Mouse (Mus musculus) stomach, embryonic 16.5 days (tissue): ENCODE measurements around the gene Cox6a2. TPM values are rescaled to one million over a fixed set of nuclear protein-coding genes. Genes with fewer than 3 reads are reported as not detected.

Source experiments
- ATAC-seq: fragments of 200-750 bp; cut with Nextera tagmentation; 2 replicates; pipeline ENCODE4 v1.8.0; 2017; ENCODE audit warnings: moderate number of reproducible peaks, moderate TSS enrichment; ENCODE audit not compliant: insufficient read depth, low FRiP score
- H3K27ac ChIP-seq: fragments of 300-500 bp; sonication (generic); 2 replicates; pipeline ENCODE4 v1.5.1; 2014; ENCODE audit warnings: low read length
- H3K27me3 ChIP-seq: fragments of 300-500 bp; sonication (generic); 2 replicates; pipeline ENCODE4 v1.6.1; 2014; ENCODE audit warnings: low read length, control low read depth, mixed read lengths; ENCODE audit not compliant: control insufficient read depth, insufficient read depth
- H3K36me3 ChIP-seq: fragments of 300-500 bp; sonication (generic); 2 replicates; pipeline ENCODE4 v1.6.1; 2014; ENCODE audit warnings: low read length; ENCODE audit not compliant: control insufficient read depth, insufficient read depth
- H3K4me1 ChIP-seq: fragments of 300-500 bp; sonication (generic); 2 replicates; pipeline ENCODE4 v1.6.1; 2014; ENCODE audit warnings: low read length, control low read depth, mixed read lengths; ENCODE audit not compliant: control insufficient read depth, insufficient read depth
- H3K4me2 ChIP-seq: fragments of 300-500 bp; sonication (generic); 2 replicates; pipeline ENCODE4 v1.6.1; 2014; ENCODE audit warnings: low read depth, low read length, mixed read lengths
- H3K4me3 ChIP-seq: fragments of 300-500 bp; sonication (generic); replicated peaks from 2 replicates; pipeline ENCODE4 v1.5.1; 2014; ENCODE audit warnings: mild to moderate bottlenecking, low read length
- H3K9ac ChIP-seq: fragments of 300-500 bp; sonication (generic); 2 replicates; pipeline ENCODE4 v1.6.1; 2014; ENCODE audit warnings: low read length
- H3K9me3 ChIP-seq: fragments of 300-500 bp; sonication (generic); replicated peaks from 2 replicates; pipeline ENCODE4 v1.6.1; 2016; ENCODE audit warnings: low read length, control low read depth; ENCODE audit not compliant: control insufficient read depth
- WGBS: fragments of 180-500 bp; shearing (Covaris S2); extraction: QIAGEN DNeasy Blood & Tissue Kit; methylation state at CpG from one replicate; pipeline ENCODE4 v1.1.7; 2014; 5-methylcytosine and 5-hydroxymethylcytosine counted together
- polyA plus RNA-seq: library from polyadenylated mRNA; unstranded; fragments of >200 nt; fragmentation: Nextera tagmentation; extraction: Ambion mirVana; gene quantifications from 2 replicates; pipeline ENCODE4 v1.2.1, GENCODE M21; 2015

Cox6a2 gene
- polyA plus RNA-seq, 1 experiment from 2014 or later = 35.0 TPM

DNA sequence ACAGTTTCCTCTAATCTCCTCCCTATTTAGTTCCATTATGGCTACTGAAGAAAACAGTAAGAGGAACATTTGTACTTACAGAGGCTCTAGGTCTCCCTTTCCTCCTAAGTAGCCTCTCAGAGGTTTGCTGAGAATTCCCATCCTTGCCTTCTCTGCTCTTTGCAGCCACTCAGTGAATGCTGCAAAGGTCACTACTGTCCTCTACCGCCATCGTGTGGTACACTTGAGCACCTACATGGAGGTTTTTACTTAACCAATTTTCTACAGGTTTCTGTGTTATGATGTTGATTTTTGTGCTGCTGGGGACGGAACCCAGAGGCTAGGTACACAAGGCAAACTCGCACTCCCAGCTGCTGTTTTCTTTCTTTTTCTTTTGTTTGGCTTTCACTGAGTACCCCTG, 2.0 kb upstream of the Cox6a2 start:
- Histone ChIP-seq H3K9me3 (no peaks in the 10 kb centered on the region), H3K4me3 (no peak overlapping the region), H3K4me1 (no peaks in the 10 kb centered on the region), H3K9ac (no peak overlapping the region), H3K4me2 (no peak overlapping the region), H3K27ac (no peak overlapping the region), H3K27me3 (no peaks in the 10 kb centered on the region), H3K36me3 (no peaks in the 10 kb centered on the region)
- WGBS = 4% methylated on average over 4 of the region's 4 CpGs
- ATAC-seq = no peak

- H3K9ac ChIP-seq = no peak overlapping the region
- no peaks in the 10 kb centered on the region for H3K9me3 ChIP-seq
- H3K27me3 ChIP-seq = no peaks in the 10 kb centered on the region
- no peaks in the 10 kb centered on the region for H3K4me1 ChIP-seq
- H3K4me2 ChIP-seq = no peak overlapping the region
- no peak overlapping the region for H3K4me3 ChIP-seq
- WGBS = 76% methylated on average over 18 of the region's 18 CpGs
- no peak overlapping the region for H3K27ac ChIP-seq
- no peaks in the 10 kb centered on the region for H3K36me3 ChIP-seq
- no peak for ATAC-seq
These were observed 492 bp downstream of the Cox6a2 start for GRCm38 (mm10) chr7:128205695-128206094.

DNA sequence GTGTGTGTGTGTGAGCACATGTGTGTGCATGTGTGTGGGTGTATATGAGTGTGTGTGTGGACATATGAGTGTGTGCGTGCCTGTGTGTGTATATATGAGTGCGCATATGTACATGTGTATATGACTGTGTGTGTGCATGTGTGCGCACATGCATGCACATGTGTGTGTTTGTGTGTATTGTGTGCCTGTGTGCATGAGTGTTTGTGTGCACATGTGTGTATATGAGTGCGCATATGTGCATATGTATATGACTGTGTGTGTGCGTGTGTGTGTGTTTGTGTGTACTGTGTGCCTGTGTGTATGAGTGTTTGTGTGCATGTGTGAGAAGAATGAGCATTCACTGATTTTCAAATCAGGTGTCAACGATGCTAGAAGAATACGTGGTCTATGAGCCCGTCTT, 2.0 kb downstream of the Cox6a2 start:
- ATAC-seq = no peak
- Histone ChIP-seq H3K9me3 (no peaks in the 10 kb centered on the region), H3K27ac (no peak overlapping the region), H3K4me1 (no peaks in the 10 kb centered on the region), H3K9ac (no peak overlapping the region), H3K4me2 (no peak overlapping the region), H3K27me3 (no peaks in the 10 kb centered on the region), H3K4me3 (no peak overlapping the region), H3K36me3 (no peaks in the 10 kb centered on the region)
- 85% methylated on average over 8 of the region's 8 CpGs for WGBS

GRCm38 (mm10) chr7:128203071-128203470, 3.1 kb downstream of the Cox6a2 start:
- Histone ChIP-seq H3K36me3 (no peaks in the 10 kb centered on the region), H3K4me1 (no peaks in the 10 kb centered on the region), H3K9me3 (no peaks in the 10 kb centered on the region), H3K4me3 (no peak overlapping the region), H3K27ac (no peak overlapping the region), H3K4me2 (no peak overlapping the region), H3K27me3 (no peaks in the 10 kb centered on the region), H3K9ac (no peak overlapping the region)
- WGBS = 85% methylated on average over 9 of the region's 9 CpGs
- no peak for ATAC-seq

DNA sequence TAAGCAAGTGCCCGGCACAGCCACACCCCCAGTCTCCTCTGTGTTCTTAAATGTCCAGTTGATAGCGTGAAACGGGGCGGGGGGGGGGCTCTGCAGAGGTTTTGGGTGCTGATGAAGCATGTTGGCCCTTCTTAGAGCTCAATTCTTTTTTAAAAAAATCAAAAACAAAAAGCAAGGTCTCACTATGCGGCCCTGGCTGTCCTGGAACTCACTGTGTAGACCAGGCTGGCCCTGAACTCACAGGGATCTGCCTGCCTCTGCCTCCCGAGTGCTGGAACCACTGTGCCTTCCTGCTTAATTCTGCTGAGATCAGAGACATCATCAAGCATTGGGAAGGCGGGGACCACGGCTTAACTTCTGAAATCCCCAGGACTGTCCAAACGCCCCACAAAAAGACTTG, 4.6 kb downstream of the Cox6a2 start:
- H3K4me1 ChIP-seq = no peaks in the 10 kb centered on the region

GRCm38 (mm10) chr7:128181691-128182090, 24.5 kb downstream of the Cox6a2 start:
- H3K27me3 ChIP-seq = no peaks in the 10 kb centered on the region
- 85% methylated on average over 10 of the region's 10 CpGs for WGBS
- H3K9me3 ChIP-seq = no peaks in the 10 kb centered on the region
- H3K4me1 ChIP-seq = no peaks in the 10 kb centered on the region
- H3K27ac ChIP-seq = no peak overlapping the region
- no peak overlapping the region for H3K4me2 ChIP-seq
- no peak overlapping the region for H3K9ac ChIP-seq
- no peak for ATAC-seq
- no peak overlapping the region for H3K4me3 ChIP-seq
- H3K36me3 ChIP-seq = no peaks in the 10 kb centered on the region

More for the DNA sequence above, 4.6 kb downstream of the Cox6a2 start:
- no peak overlapping the region for H3K27ac ChIP-seq
- no peak overlapping the region for H3K4me2 ChIP-seq
- no peak overlapping the region for H3K9ac ChIP-seq
- 87% methylated on average over 9 of the region's 9 CpGs for WGBS
- no peak overlapping the region for H3K4me3 ChIP-seq
- no peaks in the 10 kb centered on the region for H3K36me3 ChIP-seq
- no peak for ATAC-seq
- H3K27me3 ChIP-seq = no peaks in the 10 kb centered on the region
- no peaks in the 10 kb centered on the region for H3K9me3 ChIP-seq

DNA sequence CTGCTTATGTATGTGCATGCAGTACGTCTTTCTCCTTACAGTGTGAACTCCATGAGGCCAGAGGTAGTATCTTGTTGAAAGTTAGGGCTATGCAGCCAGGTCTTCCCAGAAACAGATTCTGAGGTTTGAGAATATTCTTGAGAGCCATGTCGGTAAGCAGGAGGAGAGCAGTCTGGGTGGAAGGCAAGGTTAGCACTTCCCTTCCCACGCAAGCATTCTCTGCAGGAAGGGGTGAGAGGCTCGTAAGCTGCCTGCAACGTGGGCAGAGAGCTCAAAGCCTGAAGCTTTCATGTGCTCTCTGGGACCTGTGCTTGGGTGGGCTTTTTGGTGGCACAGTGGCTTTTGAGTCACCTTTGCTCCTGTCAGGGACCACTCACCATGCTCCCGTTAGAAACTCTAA, 25.6 kb downstream of the Cox6a2 start:
- no peak for ATAC-seq
- H3K4me2 ChIP-seq = no peak overlapping the region
- no peak overlapping the region for H3K27ac ChIP-seq
- no peaks in the 10 kb centered on the region for H3K27me3 ChIP-seq
- no peak overlapping the region for H3K4me3 ChIP-seq
- H3K4me1 ChIP-seq = no peaks in the 10 kb centered on the region
- H3K36me3 ChIP-seq = no peaks in the 10 kb centered on the region
- WGBS = 62% methylated on average over 6 of the region's 6 CpGs
- H3K9ac ChIP-seq = no peak overlapping the region
- H3K9me3 ChIP-seq = no peaks in the 10 kb centered on the region

- Histone ChIP-seq H3K36me3 (no peaks in the 10 kb centered on the region), H3K4me2 (no peak overlapping the region), H3K27me3 (no peaks in the 10 kb centered on the region), H3K9me3 (no peaks in the 10 kb centered on the region), H3K9ac (no peak overlapping the region), H3K27ac (no peak overlapping the region), H3K4me3 (no peak overlapping the region), H3K4me1 (no peaks in the 10 kb centered on the region)
- WGBS = 68% methylated on average over 7 of the region's 7 CpGs
- no peak for ATAC-seq
These were observed 26.1 kb downstream of the Cox6a2 start for GRCm38 (mm10) chr7:128180126-128180525.

GRCm38 (mm10) chr7:128178385-128178784, 27.8 kb downstream of the Cox6a2 start:
- Histone ChIP-seq H3K27me3 (no peaks in the 10 kb centered on the region), H3K4me1 (no peaks in the 10 kb centered on the region), H3K4me2 (no peak overlapping the region), H3K36me3 (no peaks in the 10 kb centered on the region), H3K9me3 (no peaks in the 10 kb centered on the region), H3K4me3 (no peak overlapping the region), H3K9ac (no peak overlapping the region), H3K27ac (no peak overlapping the region)
- ATAC-seq = no peak
- WGBS = 72% methylated on average over 2 of the region's 2 CpGs

DNA sequence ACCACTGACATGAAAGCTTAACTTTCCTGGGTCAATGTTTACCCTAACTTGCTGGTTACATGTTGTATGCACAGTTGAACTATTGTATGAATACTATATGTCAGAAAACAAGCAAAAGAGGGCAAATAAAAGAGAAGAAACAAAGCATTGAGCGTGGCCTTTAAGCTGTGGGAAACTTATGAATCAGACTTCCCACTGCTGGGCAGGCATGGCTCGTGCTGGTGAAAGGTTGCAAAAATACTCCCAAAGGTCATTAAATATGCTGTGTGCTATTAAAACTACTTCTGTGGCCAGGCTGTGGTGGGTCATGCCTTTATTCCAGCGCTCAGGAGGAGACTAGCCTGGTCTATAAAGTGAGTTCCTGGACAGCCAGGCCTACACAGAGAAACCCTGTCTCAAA, 36.2 kb downstream of the Cox6a2 start:
- H3K9ac ChIP-seq = no peak overlapping the region
- no peak overlapping the region for H3K27ac ChIP-seq
- H3K4me1 ChIP-seq = no peaks in the 10 kb centered on the region
- no peak for ATAC-seq
- no peaks in the 10 kb centered on the region for H3K27me3 ChIP-seq
- H3K9me3 ChIP-seq = no peaks in the 10 kb centered on the region
- no peak overlapping the region for H3K4me3 ChIP-seq
- whole genome bisulfite sequencing = 61% methylated on average over 3 of the region's 3 CpGs
- no peaks in the 10 kb centered on the region for H3K36me3 ChIP-seq
- H3K4me2 ChIP-seq = no peak overlapping the region
